Comparison of ENCODE assay signal across 12 mouse cellular contexts in genomic region chr17:55124846-55125245, GRCm38 (mm10).
DNase-seq lines count a peak whose midpoint lies in the region.
"Had no signal": no experiment of that assay in that cellular context is flagged by ENCODE, and none has a peak within 500 bp of the region (broad histone marks: within the 10 kb centered on the region; RNA-seq: fewer than 3 reads in every experiment).

No protein-coding gene starts in this region.

- peak; percentile 8 for DNase-seq in cerebellum, adult 9-10 months
- no peak for DNase-seq in cerebellum, adult 11-12 months
- DNase-seq in kidney, adult 9 months: peak; percentile 4
- DNase-seq in kidney, postnatal 25 days: no peak
- peak; percentile 85 to 89 for DNase-seq in adrenal gland, adult (ENCODE audit: inconsistent age in 2 of 2, low spot score in 1 of 2)
- peak; percentile 77 for DNase-seq in adrenal gland, postnatal 14 days
- no peak for DNase-seq in frontal cortex, postnatal 10 days (ENCODE audit: low spot score in 2 of 2)
- DNase-seq in urinary bladder, postnatal 36 days (ENCODE audit: low spot score in 2 of 2): no peak
- DNase-seq: B cell, adult 2 months; cerebellum, adult 8-10 months; cerebellum, postnatal 25 days; gastrocnemius, postnatal 14 days had no signal

Comparison
In these comparisons a context has a peak if more than half of its experiments do, and no peak if none do; other contexts are left out.
1. DNase-seq: peak in cerebellum, adult 9-10 months (single experiment), kidney, adult 9 months (single experiment), adrenal gland, adult (2 of 2) and adrenal gland, postnatal 14 days (single experiment); none in cerebellum, adult 11-12 months (single experiment), kidney, postnatal 25 days (0 of 2), frontal cortex, postnatal 10 days (0 of 2) and urinary bladder, postnatal 36 days (0 of 2).